Mouse (Mus musculus) cortical plate, adult 2 months (tissue): Measurements from ENCODE around the gene Stn1.

ENCODE experiments used
- CTCF ChIP-seq: fragments of 200-500 bp; IDR thresholded peaks from 2 replicates; pipeline ENCODE4 v1.5.1; 2011; ENCODE audit warnings: mild to moderate bottlenecking, control low read depth, low read length; ENCODE audit not compliant: insufficient read depth; ENCODE audit errors: extremely low read depth
- POLR2A ChIP-seq: fragments of 200-500 bp; IDR thresholded peaks from 2 replicates; pipeline ENCODE4 v1.6.1; 2011; ENCODE audit warnings: mild to moderate bottlenecking, low read length, control low read depth; ENCODE audit not compliant: insufficient read depth; ENCODE audit errors: extremely low read depth

DNA sequence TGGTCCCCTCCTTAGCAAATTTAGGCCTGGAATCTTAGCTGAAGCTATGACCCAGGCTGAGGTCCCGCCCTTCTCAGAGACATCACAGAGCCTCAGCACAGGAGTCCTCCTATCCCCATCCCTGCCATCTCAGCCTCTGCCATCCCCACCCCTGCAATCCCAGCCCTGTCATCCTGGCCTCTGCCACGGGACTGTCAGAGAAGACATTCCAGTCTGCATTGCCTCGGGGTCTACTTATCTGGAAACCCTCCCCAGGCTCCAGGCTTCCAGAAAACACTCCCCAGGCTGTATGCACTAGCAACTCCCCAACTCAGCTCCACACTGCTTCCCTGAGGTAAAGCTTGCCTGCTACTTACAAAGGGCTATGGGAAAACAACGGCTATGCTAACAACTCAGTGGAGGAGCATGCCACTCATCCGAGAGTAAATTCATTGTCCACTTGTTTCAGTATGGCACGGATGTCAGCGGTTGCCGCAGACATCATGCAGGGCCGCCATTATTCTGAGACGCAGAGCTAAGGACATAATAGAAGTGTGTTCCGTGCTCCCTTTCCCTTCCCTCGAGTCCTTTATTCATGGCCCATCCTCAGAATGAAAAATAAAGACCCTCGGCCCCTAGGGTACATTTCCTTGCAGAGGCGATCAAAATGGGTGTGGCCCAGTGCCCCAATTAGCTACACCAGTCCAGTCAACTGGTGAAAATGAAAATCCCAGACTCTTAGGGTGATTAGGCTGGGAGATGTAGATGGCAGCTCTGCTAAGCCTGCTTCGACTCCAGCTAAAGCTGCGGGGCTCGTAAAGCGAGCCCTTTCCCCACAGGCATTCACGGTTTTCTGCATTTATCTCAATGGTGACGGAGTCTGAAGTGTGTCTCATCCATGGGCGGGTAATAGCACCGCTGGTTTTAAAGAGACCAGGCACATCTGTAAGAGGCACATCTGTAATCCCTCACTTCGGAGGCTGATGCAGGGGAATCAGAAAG, 44.0 kb downstream of the Stn1 start:
- TF ChIP-seq CTCF (no peak), POLR2A (no peak)
